Mouse (Mus musculus) layer of hippocampus, adult 2 months (tissue): ENCODE data around the gene Crocc. TPM values are rescaled to one million over a fixed set of nuclear protein-coding genes. Genes with fewer than 3 reads are reported as not detected.
A peak's percentile ranks its signal among the peaks of the same experiment; 100 is the strongest.

ENCODE experiments used
- DNase-seq, 2 experiments: peaks; one replicate each; pipeline ENCODE4 v3.0.0; 2022; ENCODE audit warnings: low spot score in 2 of 2
- H3K27ac ChIP-seq: fragments of 200-600 bp; 2 replicates; pipeline ENCODE4 v1.8.1; 2022
- H3K4me3 ChIP-seq: fragments of 200-600 bp; 2 replicates; pipeline ENCODE4 v1.8.1; 2022; ENCODE audit warnings: mild to moderate bottlenecking
- CTCF ChIP-seq: fragments of 200-600 bp; conservative IDR thresholded peaks from 2 replicates; pipeline ENCODE4 v1.8.1; 2022; ENCODE audit warnings: antibody characterized with exemption, mild to moderate bottlenecking, moderate library complexity
- total RNA-seq, 2 experiments: library from RNA; stranded (reverse); gene quantifications; 2 replicates each; pipeline ENCODE4 v1.2.3; 2021

Gene Crocc
- total RNA-seq, 2 experiments from 2014 or later, result 83.1 to 89.8 TPM

- no peak for TF ChIP-seq CTCF
- Histone ChIP-seq H3K27ac (peak overlapping the region; percentile 92), H3K4me3 (peak overlapping the region; percentile 70)
- no peak for DNase-seq
Measured at GRCm38 (mm10) chr4:141059616-141060425, 529 bp downstream of the Crocc start.

GRCm38 (mm10) chr4:141058835-141059234 lies 1.5 kb downstream of the Crocc start:
- no peak overlapping the region for H3K4me3 ChIP-seq
- TF ChIP-seq CTCF, result no peak
- no peak overlapping the region for H3K27ac ChIP-seq
- DNase-seq, result no peak

GRCm38 (mm10) chr4:141056970-141057369 lies 3.4 kb downstream of the Crocc start:
- no peak for DNase-seq
- no peak overlapping the region for H3K4me3 ChIP-seq
- TF ChIP-seq CTCF, result peak; percentile 35
- 0 out of 2 replicates have a peak overlapping the region, but pooled peaks have one; percentile 54 for H3K27ac ChIP-seq

GRCm38 (mm10) chr4:141053568-141054161 lies 6.7 kb downstream of the Crocc start:
- DNase-seq, result peak; percentile 78
- no peak for TF ChIP-seq CTCF
- Histone ChIP-seq H3K4me3 (peak overlapping the region; percentile 57), H3K27ac (peak overlapping the region; percentile 95)

GRCm38 (mm10) chr4:141053138-141053537 lies 7.2 kb downstream of the Crocc start:
- Histone ChIP-seq H3K4me3 (peak overlapping the region; percentile 57), H3K27ac (peak overlapping the region; percentile 95)
- no peak for DNase-seq
- no peak for TF ChIP-seq CTCF

- peak overlapping the region; percentile 95 for H3K27ac ChIP-seq
Measured at GRCm38 (mm10) chr4:141052442-141052841, 7.9 kb downstream of the Crocc start.

GRCm38 (mm10) chr4:141049476-141049835 lies 10.9 kb downstream of the Crocc start:
- no peak for TF ChIP-seq CTCF
- peak; percentile 57 to 80 for DNase-seq
- peak overlapping the region; percentile 87 for H3K27ac ChIP-seq
- H3K4me3 ChIP-seq, result peak overlapping the region; percentile 28; the same call in 1 of the 2 replicates

More at GRCm38 (mm10) chr4:141052442-141052841, 7.9 kb downstream of the Crocc start:
- DNase-seq, result no peak
- peak overlapping the region; percentile 57 for H3K4me3 ChIP-seq
- no peak for TF ChIP-seq CTCF

- DNase-seq, result no peak
- H3K27ac ChIP-seq, result peak overlapping the region; percentile 87
- no peak for TF ChIP-seq CTCF
Measured at GRCm38 (mm10) chr4:141048810-141049475, 11.4 kb downstream of the Crocc start.

GRCm38 (mm10) chr4:141044816-141045215 lies 15.5 kb downstream of the Crocc start:
- DNase-seq, result peak in 1 of 2 experiments; percentile 63
- TF ChIP-seq CTCF, result peak; percentile 94
- H3K27ac ChIP-seq, result no peak overlapping the region
- H3K4me3 ChIP-seq, result no peak overlapping the region

More at GRCm38 (mm10) chr4:141048810-141049475, 11.4 kb downstream of the Crocc start:
- H3K4me3 ChIP-seq, result no peak overlapping the region; the same call in 1 of the 2 replicates

GRCm38 (mm10) chr4:141041117-141041516 lies 19.2 kb downstream of the Crocc start:
- Histone ChIP-seq H3K27ac (no peak overlapping the region), H3K4me3 (no peak overlapping the region)
- TF ChIP-seq CTCF, result no peak
- DNase-seq, result no peak

GRCm38 (mm10) chr4:141033606-141034549 lies 26.5 kb downstream of the Crocc start:
- no peak for DNase-seq
- H3K27ac ChIP-seq, result no peak overlapping the region
- H3K4me3 ChIP-seq, result no peak overlapping the region
- peak; percentile 34 for TF ChIP-seq CTCF

GRCm38 (mm10) chr4:141031733-141032132 lies 28.6 kb downstream of the Crocc start:
- TF ChIP-seq CTCF, result peak; percentile 98

More at GRCm38 (mm10) chr4:141031733-141032132, 28.6 kb downstream of the Crocc start:
- Histone ChIP-seq H3K4me3 (no peak overlapping the region), H3K27ac (no peak overlapping the region)
- DNase-seq, result peak; percentile 83 to 90
